Mouse (Mus musculus) brain, embryonic 14.5 days (tissue): Measurements from ENCODE around the gene Zfp526.

Experiments used
- CTCF ChIP-seq: fragments of 200-500 bp; IDR thresholded peaks from 2 replicates; pipeline ENCODE4 v1.5.1; 2012; ENCODE audit warnings: inconsistent platforms, mild to moderate bottlenecking, moderate library complexity, borderline replicate concordance; ENCODE audit not compliant: insufficient read depth, insufficient read length; ENCODE audit errors: extremely low read depth
- POLR2A ChIP-seq: fragments of 200-500 bp; IDR thresholded peaks from 2 replicates; pipeline ENCODE4 v1.6.1; 2012; ENCODE audit warnings: mild to moderate bottlenecking, inconsistent platforms, borderline replicate concordance; ENCODE audit not compliant: poor library complexity, insufficient read depth, insufficient read length, severe bottlenecking; ENCODE audit errors: extremely low read depth

GRCm38 (mm10) chr7:25274571-25274970 is 53.3 kb downstream of the Zfp526 start:
- TF ChIP-seq POLR2A (no peak), CTCF (no peak)
